Mouse (Mus musculus) hindbrain, embryonic 11.5 days (tissue): ENCODE measurements around the gene 1700123O20Rik. TPM values are rescaled to one million over a fixed set of nuclear protein-coding genes. Genes with fewer than 3 reads are reported as not detected.

ENCODE experiments used
- ATAC-seq: fragments of 200-750 bp; cut with Nextera tagmentation; 2 replicates; pipeline ENCODE4 v1.8.0; 2017; ENCODE audit warnings: mild to moderate bottlenecking, moderate TSS enrichment, moderate library complexity; ENCODE audit not compliant: low FRiP score
- DNase-seq: peaks from one replicate; pipeline ENCODE4 v3.0.0-alpha.2; 2015; ENCODE audit warnings: low spot score
- H3K27ac ChIP-seq: fragments of 300-500 bp; sonication (generic); 2 replicates; pipeline ENCODE4 v1.5.1; 2014; ENCODE audit warnings: mild to moderate bottlenecking, low read depth, low read length
- H3K27me3 ChIP-seq: fragments of 300-500 bp; sonication (generic); 2 replicates; pipeline ENCODE4 v1.6.1; 2014; ENCODE audit warnings: mild to moderate bottlenecking, low read length, moderate library complexity, mixed read lengths; ENCODE audit not compliant: control insufficient read depth, insufficient read depth
- H3K36me3 ChIP-seq: fragments of 300-500 bp; sonication (generic); 2 replicates; pipeline ENCODE4 v1.6.1; 2014; ENCODE audit warnings: mild to moderate bottlenecking, low read length, moderate library complexity, mixed read lengths; ENCODE audit not compliant: control insufficient read depth, insufficient read depth
- H3K4me1 ChIP-seq: fragments of 300-500 bp; sonication (generic); replicated peaks from 2 replicates; pipeline ENCODE4 v1.6.1; 2014; ENCODE audit warnings: low read length, mixed read lengths; ENCODE audit not compliant: control insufficient read depth, insufficient read depth
- H3K4me2 ChIP-seq: fragments of 300-500 bp; sonication (generic); replicated peaks from 2 replicates; pipeline ENCODE4 v1.6.1; 2014; ENCODE audit warnings: mild to moderate bottlenecking, low read depth, low read length
- H3K4me3 ChIP-seq: fragments of 300-500 bp; sonication (generic); 2 replicates; pipeline ENCODE4 v1.5.1; 2014; ENCODE audit warnings: low read depth, low read length
- H3K9ac ChIP-seq: fragments of 300-500 bp; sonication (generic); 2 replicates; pipeline ENCODE4 v1.6.1; 2014; ENCODE audit warnings: low read depth, low read length
- H3K9me3 ChIP-seq: fragments of 300-500 bp; sonication (generic); 2 replicates; pipeline ENCODE4 v1.6.1; 2016; ENCODE audit warnings: low read length; ENCODE audit not compliant: control insufficient read depth
- WGBS: fragments of 180-500 bp; shearing (Covaris S2); extraction: QIAGEN DNeasy Blood & Tissue Kit; methylation state at CpG from one replicate; pipeline ENCODE4 v1.1.7; 2014; 5-methylcytosine and 5-hydroxymethylcytosine counted together
- polyA plus RNA-seq: library from polyadenylated mRNA; unstranded; fragments of >200 nt; fragmentation: Nextera tagmentation; extraction: Ambion mirVana; gene quantifications from 2 replicates; pipeline ENCODE4 v1.2.1, GENCODE M21; 2014

1700123O20Rik gene
- polyA plus RNA-seq, 1 experiment from 2014 or later = 108 TPM

- Histone ChIP-seq H3K27ac (no peak overlapping the region), H3K9ac (no peak overlapping the region)
- no peak for ATAC-seq
Observed at GRCm38 (mm10) chr14:54706589-54707320, 20.7 kb downstream of the 1700123O20Rik start.

GRCm38 (mm10) chr14:54709054-54709453 lies 23.0 kb downstream of the 1700123O20Rik start:
- H3K27ac ChIP-seq = no peak overlapping the region
- H3K9me3 ChIP-seq = no peaks in the 10 kb centered on the region
- no peak overlapping the region for H3K4me2 ChIP-seq
- peaks cover 2% of the 10 kb centered on the region; the same call in 1 of the 2 replicates for H3K4me1 ChIP-seq
- DNase-seq (no peak), ATAC-seq (no peak)
- H3K4me3 ChIP-seq = no peak overlapping the region
- 88% methylated on average over 9 of the region's 9 CpGs for WGBS
- no peak overlapping the region for H3K9ac ChIP-seq
- no peaks in the 10 kb centered on the region for H3K36me3 ChIP-seq
- H3K27me3 ChIP-seq = no peaks in the 10 kb centered on the region

More at GRCm38 (mm10) chr14:54706589-54707320, 20.7 kb downstream of the 1700123O20Rik start:
- no peak overlapping the region for H3K4me3 ChIP-seq
- H3K4me2 ChIP-seq = no peak overlapping the region
- 49% methylated on average over 16 of the region's 17 CpGs for WGBS
- H3K36me3 ChIP-seq = no peaks in the 10 kb centered on the region
- H3K9me3 ChIP-seq = no peaks in the 10 kb centered on the region
- no peaks in the 10 kb centered on the region for H3K27me3 ChIP-seq
- H3K4me1 ChIP-seq = peaks cover 2% of the 10 kb centered on the region; the same call in 1 of the 2 replicates
- DNase-seq = no peak

- H3K9ac ChIP-seq = no peak within 1 kb of the TSS
Observed at GRCm38 (mm10) chr14:54712074-54712473, 26.1 kb downstream of the 1700123O20Rik start, which contains the start of gene Cebpe. Gene Cebpe, minus strand, starts transcription at chr14:54712174.

GRCm38 (mm10) chr14:54712861-54713260 lies 26.8 kb downstream of the 1700123O20Rik start:
- Histone ChIP-seq H3K36me3 (no peaks in the 10 kb centered on the region), H3K4me3 (no peak overlapping the region), H3K9ac (no peak overlapping the region), H3K4me2 (no peak overlapping the region), H3K27me3 (peaks cover 2% of the 10 kb centered on the region; the same call in 1 of the 2 replicates), H3K4me1 (no peaks in the 10 kb centered on the region), H3K9me3 (no peaks in the 10 kb centered on the region), H3K27ac (no peak overlapping the region)
- 67% methylated on average over 8 of the region's 8 CpGs for WGBS
- no peak for ATAC-seq
- DNase-seq = no peak

More at GRCm38 (mm10) chr14:54712074-54712473, 26.1 kb downstream of the 1700123O20Rik start, which contains the start of gene Cebpe:
- no peak within 1 kb of the TSS for H3K4me2 ChIP-seq
- no peak for DNase-seq
- H3K4me1 ChIP-seq = no peaks in the 10 kb centered on the region
- no peak within 1 kb of the TSS for H3K27ac ChIP-seq
- ATAC-seq = no peak
- H3K4me3 ChIP-seq = no peak within 1 kb of the TSS
- H3K9me3 ChIP-seq = no peaks in the 10 kb centered on the region
- 94% methylated on average over 7 of the region's 7 CpGs for WGBS
- peaks cover 2% of the 10 kb centered on the region; the same call in 1 of the 2 replicates for H3K27me3 ChIP-seq
- no peaks in the 10 kb centered on the region for H3K36me3 ChIP-seq

DNA sequence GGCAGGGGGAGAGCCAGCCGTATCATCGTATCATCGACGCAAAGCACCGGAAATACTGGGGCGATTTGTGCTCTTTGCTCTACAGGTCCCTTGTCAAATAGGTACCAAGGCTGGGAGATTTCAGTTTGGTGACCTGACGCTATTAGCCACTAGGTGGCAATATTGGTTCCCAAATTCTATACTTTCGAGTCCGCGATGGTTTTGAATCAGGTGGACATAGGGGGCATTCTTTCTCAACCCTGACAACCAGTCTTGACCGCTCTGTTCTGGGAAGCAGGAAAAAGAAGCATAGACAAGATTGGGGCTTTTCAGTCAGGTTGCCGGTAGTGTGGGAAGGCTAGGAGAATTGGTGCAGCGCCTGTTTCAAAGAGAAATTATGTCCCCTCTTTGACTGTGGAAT lies 28.1 kb downstream of the 1700123O20Rik start:
- Histone ChIP-seq H3K27ac (no peak overlapping the region), H3K36me3 (no peaks in the 10 kb centered on the region), H3K9me3 (no peaks in the 10 kb centered on the region), H3K4me2 (peak overlapping the region; percentile 49), H3K4me1 (no peaks in the 10 kb centered on the region), H3K27me3 (peaks cover 2% of the 10 kb centered on the region; the same call in 1 of the 2 replicates), H3K9ac (no peak overlapping the region), H3K4me3 (peak overlapping the region; percentile 28)
- ATAC-seq = peak; percentile 70
- peak; percentile 87 for DNase-seq
- 2% methylated on average over 13 of the region's 13 CpGs for WGBS

DNA sequence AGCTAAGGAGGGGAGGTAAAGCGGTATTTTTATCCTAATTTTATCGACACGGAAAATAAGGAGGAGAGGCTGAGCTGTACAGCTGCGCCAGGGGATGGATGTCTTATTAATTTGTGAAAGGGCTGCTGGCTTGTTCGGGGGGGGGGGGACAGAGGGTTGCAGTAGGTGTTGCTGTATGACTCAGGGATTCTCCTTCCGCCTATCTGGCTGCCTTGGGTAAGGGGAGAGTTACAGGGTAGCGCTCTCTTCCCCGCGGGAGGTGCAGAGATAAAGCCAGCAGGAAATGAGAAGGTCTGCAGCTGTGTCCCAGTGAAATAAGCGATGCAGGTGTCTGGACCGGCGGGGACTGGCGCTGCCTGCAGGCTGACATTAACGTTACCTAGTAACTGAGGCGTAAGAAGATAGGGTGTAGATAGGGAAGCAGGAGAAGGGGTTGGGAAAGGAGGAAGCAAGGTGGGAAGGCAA lies 28.6 kb downstream of the 1700123O20Rik start:
- 4% methylated on average over 15 of the region's 15 CpGs for WGBS
- ATAC-seq (peak; percentile 49; the same call in 1 of the 2 replicates), DNase-seq (peak; percentile 26)

DNA sequence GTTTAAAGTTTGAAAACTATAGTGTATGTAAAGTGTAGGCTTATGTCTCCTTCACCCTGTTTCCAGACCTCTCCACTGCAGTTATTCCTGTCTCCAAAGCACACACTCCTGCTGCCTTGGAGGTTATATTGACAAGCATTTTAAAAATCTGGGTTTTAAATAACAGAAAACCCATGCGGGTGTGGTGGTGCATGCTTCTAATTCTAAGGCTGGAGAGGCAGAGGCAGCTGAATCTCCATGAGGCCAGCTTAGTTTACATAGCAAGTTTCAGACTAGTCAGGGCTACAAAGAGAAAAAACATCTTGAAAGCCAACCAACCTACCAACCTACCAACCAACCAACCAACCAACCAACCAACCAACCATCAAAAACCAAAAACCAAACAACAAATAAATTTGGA lies 29.4 kb downstream of the 1700123O20Rik start:
- H3K4me1 ChIP-seq = no peaks in the 10 kb centered on the region
- WGBS = 72% methylated on average over 1 of the region's 1 CpGs
- no peak for DNase-seq
- H3K9me3 ChIP-seq = no peaks in the 10 kb centered on the region
- H3K4me3 ChIP-seq = no peak overlapping the region
- H3K36me3 ChIP-seq = no peaks in the 10 kb centered on the region
- H3K9ac ChIP-seq = no peak overlapping the region
- no peak overlapping the region for H3K27ac ChIP-seq
- ATAC-seq = no peak
- H3K4me2 ChIP-seq = no peak overlapping the region
- peaks cover 2% of the 10 kb centered on the region; the same call in 1 of the 2 replicates for H3K27me3 ChIP-seq

More for the DNA sequence above, 28.6 kb downstream of the 1700123O20Rik start:
- H3K9me3 ChIP-seq = no peaks in the 10 kb centered on the region
- no peaks in the 10 kb centered on the region for H3K4me1 ChIP-seq
- H3K27ac ChIP-seq = no peak overlapping the region
- peaks cover 2% of the 10 kb centered on the region; the same call in 1 of the 2 replicates for H3K27me3 ChIP-seq
- no peak overlapping the region for H3K9ac ChIP-seq
- H3K4me2 ChIP-seq = peak overlapping the region; percentile 49
- no peaks in the 10 kb centered on the region for H3K36me3 ChIP-seq
- H3K4me3 ChIP-seq = peak overlapping the region; percentile 28

DNA sequence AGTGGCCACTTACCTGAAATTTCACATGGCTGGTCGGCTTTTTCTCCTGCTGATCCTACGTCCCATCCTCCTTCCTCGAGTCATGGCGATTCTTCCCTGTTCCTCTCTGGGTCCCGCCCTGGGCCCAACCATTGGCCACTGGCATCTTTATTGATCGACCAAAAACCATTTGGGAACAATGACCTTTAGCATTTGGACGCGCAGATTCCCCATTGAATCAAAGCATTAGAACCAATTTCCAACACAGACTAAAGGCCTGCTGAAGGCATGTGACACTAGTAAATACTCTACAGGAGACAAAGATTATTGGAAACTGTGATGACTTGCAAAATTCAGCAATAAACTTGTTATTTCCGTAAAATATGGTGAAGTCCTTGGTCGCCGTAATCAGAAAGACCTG lies 34.0 kb downstream of the 1700123O20Rik start:
- Histone ChIP-seq H3K4me3 (no peak overlapping the region), H3K27ac (no peak overlapping the region), H3K9me3 (no peaks in the 10 kb centered on the region), H3K9ac (no peak overlapping the region), H3K4me2 (no peak overlapping the region), H3K27me3 (no peaks in the 10 kb centered on the region), H3K36me3 (no peaks in the 10 kb centered on the region), H3K4me1 (no peaks in the 10 kb centered on the region)
- ATAC-seq (no peak), DNase-seq (no peak)
- WGBS = 93% methylated on average over 11 of the region's 11 CpGs
